Mouse (Mus musculus) heart, adult 2 months (tissue): Measurements from ENCODE around the gene Cdca4. TPM values are rescaled to one million over a fixed set of nuclear protein-coding genes. Genes with fewer than 3 reads are reported as not detected.
"Not testable (repeated sequence)": the region's sequence is repeated elsewhere in the genome, so short reads cannot be mapped to it uniquely, and the experiment has no call there.

Source experiments
- DNase-seq, 2 experiments: peaks; one replicate each; pipeline ENCODE4 v3.0.0; 2021
- H3K27ac ChIP-seq: fragments of 200-600 bp; 2 replicates; pipeline ENCODE4 v1.8.1; 2022
- H3K27me3 ChIP-seq: fragments of 200-500 bp; 2 replicates; pipeline ENCODE4 v1.6.1; 2012; ENCODE audit warnings: mild to moderate bottlenecking, low read length, inconsistent platforms, mixed read lengths; ENCODE audit not compliant: control insufficient read depth, insufficient read depth
- H3K36me3 ChIP-seq: fragments of 200-500 bp; 2 replicates; pipeline ENCODE4 v1.6.1; 2012; ENCODE audit warnings: low read length, inconsistent platforms; ENCODE audit not compliant: control insufficient read depth, insufficient read depth
- H3K4me1 ChIP-seq: fragments of 200-500 bp; 2 replicates; pipeline ENCODE4 v1.6.1; 2011; ENCODE audit warnings: low read length; ENCODE audit not compliant: control insufficient read depth, insufficient read depth
- H3K4me3 ChIP-seq: fragments of 200-600 bp; 2 replicates; pipeline ENCODE4 v1.8.1; 2022
- H3K79me2 ChIP-seq: fragments of 200-500 bp; replicated peaks from 2 replicates; pipeline ENCODE4 v1.6.1; 2012; ENCODE audit warnings: mild to moderate bottlenecking, inconsistent platforms, low read length, moderate library complexity, mixed read lengths; ENCODE audit not compliant: control insufficient read depth, insufficient read depth
- H3K9ac ChIP-seq: fragments of 200-500 bp; 2 replicates; pipeline ENCODE4 v1.6.1; 2012; ENCODE audit warnings: low read depth, mild to moderate bottlenecking, control low read depth, inconsistent platforms, low read length, mixed read lengths
- CTCF ChIP-seq: fragments of 200-600 bp; IDR thresholded peaks from 2 replicates; pipeline ENCODE4 v1.8.1; 2022; ENCODE audit warnings: antibody characterized with exemption, mild to moderate bottlenecking, moderate library complexity
- EP300 ChIP-seq: fragments of 200-500 bp; IDR thresholded peaks from 2 replicates; pipeline ENCODE4 v1.6.1; 2011; ENCODE audit warnings: low read depth, low read length, control low read depth; ENCODE audit not compliant: insufficient read depth
- POLR2A ChIP-seq: fragments of 200-500 bp; IDR thresholded peaks from 2 replicates; pipeline ENCODE4 v1.6.1; 2011; ENCODE audit warnings: mild to moderate bottlenecking, low read depth, low read length, control low read depth; ENCODE audit not compliant: insufficient read depth
- WGBS: fragments of 180-500 bp; shearing (Covaris S2); methylation state at CpG from one replicate; pipeline ENCODE4 v1.1.7; 2018; 5-methylcytosine and 5-hydroxymethylcytosine counted together
- intact Hi-C: fragments of 180-260 bp; cut with DNase I; formaldehyde crosslinking; loops from one replicate; pipeline ENCODE4 v1.15.1; 2025
- polyA plus RNA-seq: library from polyadenylated mRNA; depleted of rRNA; stranded (reverse); fragments of >200 nt; gene quantifications from 2 replicates; pipeline ENCODE4 v1.2.3, GENCODE M21; 2012
- total RNA-seq, 2 experiments: library from RNA; stranded (reverse); gene quantifications; 2 replicates each; pipeline ENCODE4 v1.2.3; 2021

The Cdca4 gene
- total and polyA plus RNA-seq, 3 experiments = 5.3 to 7.6 (median 6.6) TPM

GRCm38 (mm10) chr12:112822676-112823075 lies 6.5 kb downstream of the Cdca4 start:
- no peak overlapping the region for H3K9ac ChIP-seq
- intact Hi-C loops = no loop called here

GRCm38 (mm10) chr12:112821974-112822373 lies 7.2 kb downstream of the Cdca4 start:
- Histone ChIP-seq H3K4me3 (no peak overlapping the region), H3K9ac (no peak overlapping the region), H3K27me3 (no peaks in the 10 kb centered on the region), H3K79me2 (no peaks in the 10 kb centered on the region), H3K27ac (peak overlapping the region; percentile 69), H3K36me3 (peaks cover 9% of the 10 kb centered on the region), H3K4me1 (peaks cover 18% of the 10 kb centered on the region)
- 13% methylated on average over 4 of the region's 4 CpGs for WGBS
- no peak for DNase-seq
- no peak for TF ChIP-seq POLR2A
- TF ChIP-seq EP300 = no peak
- TF ChIP-seq CTCF = no peak
- intact Hi-C loops = no loop called here

More at GRCm38 (mm10) chr12:112822676-112823075, 6.5 kb downstream of the Cdca4 start:
- Histone ChIP-seq H3K27me3 (no peaks in the 10 kb centered on the region), H3K27ac (peak overlapping the region; percentile 69), H3K4me1 (peaks cover 21% of the 10 kb centered on the region), H3K36me3 (peaks cover 9% of the 10 kb centered on the region), H3K4me3 (no peak overlapping the region), H3K79me2 (peaks cover 2% of the 10 kb centered on the region; the same call in 1 of the 2 replicates)
- WGBS = 42% methylated on average over 2 of the region's 2 CpGs
- TF ChIP-seq POLR2A (no peak), EP300 (no peak), CTCF (no peak)
- DNase-seq = no peak

GRCm38 (mm10) chr12:112821216-112821615 lies 8.0 kb downstream of the Cdca4 start:
- Histone ChIP-seq H3K27ac (no peak overlapping the region; the same call in 1 of the 2 replicates), H3K4me3 (no peak overlapping the region), H3K27me3 (no peaks in the 10 kb centered on the region), H3K79me2 (no peaks in the 10 kb centered on the region), H3K36me3 (peaks cover 9% of the 10 kb centered on the region), H3K4me1 (peaks cover 18% of the 10 kb centered on the region), H3K9ac (no peak overlapping the region)
- no peak for DNase-seq
- intact Hi-C loops = no loop called here
- 33% methylated on average over 1 of the region's 1 CpGs for WGBS
- TF ChIP-seq CTCF = no peak
- no peak for TF ChIP-seq POLR2A
- no peak for TF ChIP-seq EP300

- DNase-seq = no peak
- no peak overlapping the region for H3K9ac ChIP-seq
- intact Hi-C loops = no loop called here
- TF ChIP-seq POLR2A (no peak), EP300 (no peak), CTCF (no peak)
- peaks cover 18% of the 10 kb centered on the region for H3K4me1 ChIP-seq
- WGBS = 74% methylated on average over 12 of the region's 12 CpGs
- H3K36me3 ChIP-seq = peaks cover 9% of the 10 kb centered on the region
- no peaks in the 10 kb centered on the region for H3K79me2 ChIP-seq
- no peak overlapping the region; the same call in 1 of the 2 replicates for H3K27ac ChIP-seq
- H3K4me3 ChIP-seq = no peak overlapping the region
- H3K27me3 ChIP-seq = no peaks in the 10 kb centered on the region
These were observed 8.7 kb downstream of the Cdca4 start for GRCm38 (mm10) chr12:112820401-112820999.

GRCm38 (mm10) chr12:112819057-112819662 lies 10.1 kb downstream of the Cdca4 start:
- Histone ChIP-seq H3K36me3 (peaks cover 8% of the 10 kb centered on the region), H3K9ac (no peak overlapping the region), H3K4me1 (peaks cover 18% of the 10 kb centered on the region), H3K27me3 (no peaks in the 10 kb centered on the region), H3K4me3 (no peak overlapping the region), H3K27ac (no peak overlapping the region), H3K79me2 (no peaks in the 10 kb centered on the region)
- TF ChIP-seq CTCF (no peak), EP300 (no peak), POLR2A (no peak)
- intact Hi-C loops = no loop called here
- WGBS = 87% methylated on average over 8 of the region's 8 CpGs
- DNase-seq = no peak

- not testable (repeated sequence) for H3K27ac ChIP-seq, H3K79me2 ChIP-seq, H3K9ac ChIP-seq, H3K4me3 ChIP-seq, H3K27me3 ChIP-seq, DNase-seq, H3K4me1 ChIP-seq, H3K36me3 ChIP-seq
- 80% methylated on average over 7 of the region's 7 CpGs for WGBS
- intact Hi-C loops = loop anchor here (1.0 kb wide), 1 partner anchor 26 kb away; no protein-coding TSS in a partner anchor
These were observed 12.4 kb downstream of the Cdca4 start for GRCm38 (mm10) chr12:112816866-112817265.
